Mouse (Mus musculus): ENCODE data around the gene Krt33b. TPM values are rescaled to one million over a fixed set of nuclear protein-coding genes. Genes with fewer than 3 reads are reported as not detected.

Krt33b gene
- polyA plus RNA-seq, 1 experiment from 2014 or later, result 7.3 TPM

DNA sequence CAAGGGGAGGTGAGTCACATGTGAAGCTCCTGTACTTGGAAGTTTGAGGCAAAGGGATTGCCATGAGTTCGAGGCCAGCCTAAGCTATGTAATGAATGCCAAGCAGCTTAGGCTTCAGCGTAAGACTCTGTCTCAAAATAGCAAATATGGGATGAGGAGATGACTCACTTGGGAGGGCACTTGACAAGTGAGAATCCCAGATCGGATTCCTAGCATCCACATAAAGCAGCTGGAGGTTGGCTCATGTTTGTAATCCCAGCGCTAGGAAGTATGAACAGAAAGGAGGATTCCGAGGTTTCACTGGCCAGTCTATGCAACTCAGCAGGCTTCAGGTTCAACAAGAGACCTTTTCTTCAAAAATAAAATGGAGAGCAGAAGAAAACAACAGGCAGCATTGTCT lies 8.2 kb downstream of the Krt33b start:
- no peak overlapping the region for H3K9ac ChIP-seq
- H3K36me3 ChIP-seq, result no peaks in the 10 kb centered on the region
- WGBS, result 73% methylated on average over 5 of the region's 5 CpGs
- no peaks in the 10 kb centered on the region for H3K27me3 ChIP-seq
- H3K4me2 ChIP-seq (replicated peaks), result no peak overlapping the region
- H3K9me3 ChIP-seq (replicated peaks), result no peaks in the 10 kb centered on the region
- no peak overlapping the region for H3K4me3 ChIP-seq (replicated peaks)
- H3K27ac ChIP-seq (replicated peaks), result no peak overlapping the region
- no peak for ATAC-seq (ENCODE audit: insufficient number of reproducible peaks, low FRiP score, low TSS enrichment, low read depth)
- no peaks in the 10 kb centered on the region for H3K4me1 ChIP-seq

DNA sequence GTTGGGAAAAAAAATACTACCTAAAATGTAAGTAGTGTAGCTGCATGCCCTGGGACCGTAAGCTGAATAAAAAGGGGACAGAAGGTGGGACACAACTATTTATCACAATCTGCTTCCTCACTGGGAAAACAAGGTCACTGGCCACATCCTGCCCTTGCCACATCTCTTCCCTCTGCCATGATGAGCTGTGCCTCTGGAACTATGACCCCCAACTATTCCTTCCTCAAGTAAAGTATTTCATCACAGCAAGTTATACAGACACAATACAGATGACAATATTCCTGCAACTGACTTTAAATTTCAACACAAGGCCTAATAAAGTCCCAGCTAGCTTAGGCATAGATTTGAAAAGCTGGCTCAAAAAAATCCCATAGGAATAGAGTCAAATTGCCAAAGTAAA lies 10.2 kb downstream of the Krt33b start:
- ATAC-seq (ENCODE audit: insufficient number of reproducible peaks, low FRiP score, low TSS enrichment, low read depth), result no peak
- WGBS, result 86% methylated on average over 1 of the region's 1 CpGs
- Histone ChIP-seq H3K27me3 (no peaks in the 10 kb centered on the region), H3K4me3 (replicated peaks) (no peak overlapping the region), H3K9me3 (replicated peaks) (no peaks in the 10 kb centered on the region), H3K9ac (no peak overlapping the region), H3K4me2 (replicated peaks) (no peak overlapping the region), H3K4me1 (no peaks in the 10 kb centered on the region), H3K27ac (replicated peaks) (no peak overlapping the region), H3K36me3 (no peaks in the 10 kb centered on the region)

DNA sequence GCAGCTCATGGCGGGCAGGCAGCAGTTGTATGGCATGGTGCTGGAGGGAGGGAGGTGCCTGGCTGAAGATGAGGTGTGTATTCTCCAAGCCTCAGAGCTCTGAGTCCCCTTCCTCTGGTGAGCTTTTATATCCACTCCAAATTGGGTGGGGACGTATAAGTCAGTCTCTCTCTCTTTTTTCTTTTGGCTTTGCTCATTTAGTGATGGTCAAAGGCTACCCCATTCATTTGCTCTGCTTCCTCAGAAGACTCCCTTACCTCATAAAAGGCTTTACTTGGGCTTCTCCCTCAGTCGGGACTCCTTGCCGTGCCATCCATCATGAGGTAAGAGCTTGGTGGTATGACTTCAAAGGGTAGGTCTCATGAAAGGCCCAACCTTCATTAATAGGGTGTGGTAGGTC lies 13.6 kb downstream of the Krt33b start, which contains the start of gene Krt33a:
Krt33a (minus strand) TSS at position 101 of the 400 bp plus-strand sequence.
- Histone ChIP-seq H3K4me1 (no peaks in the 10 kb centered on the region), H3K4me2 (replicated peaks) (no peak within 1 kb of the TSS), H3K36me3 (no peaks in the 10 kb centered on the region), H3K4me3 (replicated peaks) (no peak within 1 kb of the TSS), H3K27ac (replicated peaks) (no peak within 1 kb of the TSS), H3K9ac (no peak within 1 kb of the TSS), H3K9me3 (replicated peaks) (no peaks in the 10 kb centered on the region), H3K27me3 (no peaks in the 10 kb centered on the region)
- ATAC-seq (ENCODE audit: insufficient number of reproducible peaks, low FRiP score, low TSS enrichment, low read depth), result no peak
- WGBS, result 81% methylated on average over 4 of the region's 4 CpGs

DNA sequence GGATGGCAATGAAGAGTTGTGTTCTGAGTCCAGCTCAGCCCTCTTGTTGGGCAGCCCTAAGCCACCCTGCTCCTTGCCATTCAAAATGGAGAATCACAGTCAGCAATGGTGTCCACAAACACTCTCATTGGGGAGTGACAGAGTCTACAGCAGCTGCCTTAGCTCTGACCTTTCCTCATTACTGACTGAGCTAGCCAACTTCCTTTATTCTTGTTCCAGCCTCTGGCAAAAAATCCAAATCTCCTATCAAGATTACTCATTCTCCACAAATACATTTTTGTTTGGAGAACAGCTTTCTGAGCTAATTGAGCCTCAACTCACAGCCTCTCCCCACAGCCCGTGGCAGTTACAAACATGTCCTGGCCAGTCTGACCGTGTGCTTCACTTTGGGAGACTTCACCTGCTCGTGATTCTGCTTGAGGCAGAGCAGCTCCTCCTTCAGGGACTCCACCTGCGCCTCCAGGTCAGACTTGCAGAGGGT lies 15.9 kb downstream of the Krt33b start:
- no peak overlapping the region for H3K4me3 ChIP-seq (replicated peaks)
- no peak for ATAC-seq (ENCODE audit: insufficient number of reproducible peaks, low FRiP score, low TSS enrichment, low read depth)
- H3K4me2 ChIP-seq (replicated peaks), result no peak overlapping the region
- no peaks in the 10 kb centered on the region for H3K4me1 ChIP-seq
- no peaks in the 10 kb centered on the region for H3K9me3 ChIP-seq (replicated peaks)
- H3K27ac ChIP-seq (replicated peaks), result 0 out of 2 replicates have a peak overlapping the region, but pooled peaks have one; percentile 5
- no peaks in the 10 kb centered on the region for H3K27me3 ChIP-seq
- H3K36me3 ChIP-seq, result no peaks in the 10 kb centered on the region
- WGBS, result 48% methylated on average over 4 of the region's 4 CpGs
- no peak overlapping the region for H3K9ac ChIP-seq

DNA sequence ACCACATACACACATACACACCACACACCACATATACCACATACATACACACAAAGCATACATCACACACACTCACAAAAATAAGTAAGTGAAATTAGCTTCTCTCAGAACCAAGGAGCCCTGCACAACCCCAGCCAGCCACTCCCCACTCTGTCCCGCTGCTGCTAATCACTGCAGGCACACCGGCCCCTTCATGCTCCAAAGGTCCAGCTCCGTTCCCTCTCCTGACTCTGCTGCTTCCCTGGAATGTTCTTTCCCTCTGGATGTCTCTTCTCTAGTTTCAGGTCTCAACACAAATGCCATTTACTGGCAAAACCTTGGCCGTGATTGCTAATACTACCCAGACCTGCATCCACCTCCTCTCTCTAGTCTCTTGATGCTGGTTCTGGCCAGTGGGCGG lies 19.0 kb downstream of the Krt33b start:
- no peak overlapping the region for H3K4me3 ChIP-seq (replicated peaks)
- no peak for ATAC-seq (ENCODE audit: insufficient number of reproducible peaks, low FRiP score, low TSS enrichment, low read depth)
- 80% methylated on average over 5 of the region's 5 CpGs for WGBS

DNA sequence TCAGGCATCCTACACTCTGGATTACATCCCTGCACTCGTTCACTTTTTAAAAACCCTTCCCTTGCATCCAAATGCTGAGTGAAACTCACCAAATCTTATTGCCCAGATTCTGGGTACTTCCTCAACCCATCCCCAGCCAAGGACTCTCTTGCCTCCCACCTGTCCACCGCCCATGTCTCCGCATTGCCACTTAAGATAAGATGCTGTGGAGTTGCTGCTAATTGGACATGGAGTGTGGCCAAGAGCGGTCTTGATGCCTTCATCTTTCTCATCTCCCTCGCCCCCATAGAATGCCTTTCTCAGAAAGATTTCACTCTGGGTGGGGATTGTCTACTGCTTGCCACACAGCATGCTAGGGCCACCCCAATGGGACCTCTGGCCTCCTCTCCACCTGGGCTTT lies 21.3 kb downstream of the Krt33b start:
- H3K9me3 ChIP-seq (replicated peaks), result no peaks in the 10 kb centered on the region
- ATAC-seq (ENCODE audit: insufficient number of reproducible peaks, low FRiP score, low TSS enrichment, low read depth), result no peak
- H3K27ac ChIP-seq (replicated peaks), result no peak overlapping the region
- no peak overlapping the region for H3K9ac ChIP-seq
- H3K4me3 ChIP-seq (replicated peaks), result no peak overlapping the region
- WGBS, result 84% methylated on average over 5 of the region's 5 CpGs
- no peaks in the 10 kb centered on the region for H3K4me1 ChIP-seq
- H3K36me3 ChIP-seq, result no peaks in the 10 kb centered on the region
- no peak overlapping the region for H3K4me2 ChIP-seq (replicated peaks)
- H3K27me3 ChIP-seq, result no peaks in the 10 kb centered on the region

More for the DNA sequence above, 19.0 kb downstream of the Krt33b start:
- Histone ChIP-seq H3K27me3 (no peaks in the 10 kb centered on the region), H3K9me3 (replicated peaks) (no peaks in the 10 kb centered on the region), H3K27ac (replicated peaks) (no peak overlapping the region), H3K4me2 (replicated peaks) (no peak overlapping the region), H3K36me3 (no peaks in the 10 kb centered on the region), H3K9ac (no peak overlapping the region), H3K4me1 (no peaks in the 10 kb centered on the region)

DNA sequence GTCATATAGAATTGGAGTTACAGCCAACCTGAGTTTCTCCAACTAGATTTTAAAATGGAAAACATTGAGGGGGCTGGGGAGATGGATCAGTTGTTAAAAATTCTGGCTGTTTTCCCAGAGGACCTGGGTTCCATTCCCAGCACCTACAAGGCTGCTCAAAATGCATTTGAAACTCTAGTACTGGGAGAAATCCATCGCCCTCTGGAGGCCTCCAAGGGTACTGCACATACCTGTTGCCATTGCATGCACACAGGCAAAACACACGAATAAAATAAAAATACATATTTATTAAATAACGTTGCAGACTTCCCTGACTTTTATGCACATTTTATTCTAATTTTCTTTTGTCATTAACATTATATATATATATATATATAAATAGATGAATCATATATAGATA lies 23.0 kb downstream of the Krt33b start:
- H3K27ac ChIP-seq (replicated peaks), result no peak overlapping the region
- no peaks in the 10 kb centered on the region for H3K9me3 ChIP-seq (replicated peaks)
- H3K36me3 ChIP-seq, result no peaks in the 10 kb centered on the region
- no peaks in the 10 kb centered on the region for H3K4me1 ChIP-seq
- no peak overlapping the region for H3K4me3 ChIP-seq (replicated peaks)
- no peak for ATAC-seq (ENCODE audit: insufficient number of reproducible peaks, low FRiP score, low TSS enrichment, low read depth)
- 58% methylated on average over 3 of the region's 3 CpGs for WGBS
- H3K9ac ChIP-seq, result no peak overlapping the region
- no peak overlapping the region for H3K4me2 ChIP-seq (replicated peaks)
- no peaks in the 10 kb centered on the region for H3K27me3 ChIP-seq

DNA sequence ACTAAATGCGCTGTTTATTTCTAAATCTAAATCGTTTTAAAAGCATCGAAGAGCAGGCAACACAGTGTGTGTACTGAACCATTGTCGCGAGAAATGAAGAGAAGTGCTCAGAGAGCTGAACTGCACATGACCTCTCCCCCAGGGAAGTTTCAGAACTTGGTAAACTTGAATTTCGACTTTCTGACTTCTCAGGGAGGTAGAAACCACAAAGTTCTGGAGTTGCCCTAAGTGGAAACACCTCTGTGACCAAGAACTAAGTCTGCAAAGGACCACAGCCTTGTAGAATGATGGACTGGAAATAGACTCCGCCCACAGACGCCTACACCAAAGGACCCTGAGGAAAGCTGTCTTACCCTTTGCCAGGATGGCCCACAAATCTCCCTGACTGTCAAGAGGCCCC lies 23.8 kb downstream of the Krt33b start:
- no peak overlapping the region for H3K9ac ChIP-seq
- no peak overlapping the region for H3K4me3 ChIP-seq (replicated peaks)
- H3K36me3 ChIP-seq, result no peaks in the 10 kb centered on the region
- H3K27me3 ChIP-seq, result no peaks in the 10 kb centered on the region
- H3K4me1 ChIP-seq, result no peaks in the 10 kb centered on the region
- H3K4me2 ChIP-seq (replicated peaks), result no peak overlapping the region
- 70% methylated on average over 8 of the region's 8 CpGs for WGBS
- no peak overlapping the region for H3K27ac ChIP-seq (replicated peaks)
- ATAC-seq (ENCODE audit: insufficient number of reproducible peaks, low FRiP score, low TSS enrichment, low read depth), result no peak
- H3K9me3 ChIP-seq (replicated peaks), result no peaks in the 10 kb centered on the region

DNA sequence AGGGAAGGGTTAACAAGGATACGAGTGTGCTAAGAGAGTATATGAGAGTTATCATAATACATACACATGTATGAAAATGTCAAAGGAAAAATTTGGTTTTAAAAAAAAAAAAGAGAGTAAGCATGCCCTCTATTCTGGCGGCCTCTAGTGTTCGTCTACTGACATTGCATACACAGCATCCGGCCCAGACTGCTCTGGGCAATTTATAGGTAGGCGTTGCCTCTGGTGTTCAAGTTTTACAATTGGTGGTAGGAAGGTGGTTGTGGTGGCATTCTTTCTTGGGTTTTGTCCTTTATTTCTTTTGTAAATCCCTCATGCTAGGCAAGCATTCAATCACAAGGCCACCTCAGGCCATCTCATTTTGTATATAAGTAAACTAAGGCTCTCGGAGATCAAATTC lies 24.8 kb downstream of the Krt33b start:
- Histone ChIP-seq H3K4me3 (replicated peaks) (no peak overlapping the region), H3K4me2 (replicated peaks) (no peak overlapping the region), H3K27me3 (no peaks in the 10 kb centered on the region), H3K4me1 (no peaks in the 10 kb centered on the region), H3K9me3 (replicated peaks) (no peaks in the 10 kb centered on the region), H3K27ac (replicated peaks) (no peak overlapping the region), H3K9ac (no peak overlapping the region), H3K36me3 (no peaks in the 10 kb centered on the region)
- WGBS, result 18% methylated on average over 6 of the region's 6 CpGs
- no peak for ATAC-seq (ENCODE audit: insufficient number of reproducible peaks, low FRiP score, low TSS enrichment, low read depth)

DNA sequence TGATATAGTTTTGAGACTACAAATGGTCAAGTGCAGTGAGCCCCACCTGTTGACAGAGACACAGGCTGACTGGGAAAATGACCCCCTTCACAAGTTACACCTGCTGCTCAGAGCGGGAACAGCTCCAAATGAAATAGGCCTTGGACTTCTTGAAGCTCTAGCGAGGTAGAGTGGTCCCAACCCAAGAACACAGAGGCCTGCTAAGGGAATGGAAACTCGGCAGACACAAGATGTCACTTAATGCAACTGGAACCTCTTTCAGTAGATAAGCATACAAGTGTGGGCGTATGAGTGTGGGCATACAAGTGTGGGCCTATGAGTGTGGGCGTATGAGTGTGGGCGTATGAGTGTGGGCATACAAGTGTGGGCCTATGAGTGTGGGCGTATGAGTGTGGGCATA lies 30.6 kb downstream of the Krt33b start:
- H3K4me2 ChIP-seq (replicated peaks), result no peak overlapping the region

DNA sequence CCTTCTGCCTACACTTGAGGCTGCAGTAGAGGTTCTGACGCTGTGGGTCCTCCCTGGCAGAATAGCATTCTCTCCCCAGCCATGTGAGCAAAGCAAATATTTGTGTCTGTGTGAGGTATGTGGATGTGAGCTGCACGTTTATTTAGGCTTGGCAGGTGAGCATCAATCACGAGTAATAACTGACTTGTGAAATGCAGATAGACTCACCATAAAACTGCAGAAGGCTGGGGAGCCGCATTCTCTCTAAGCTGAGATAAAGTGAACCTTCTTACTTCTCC lies 35.3 kb downstream of the Krt33b start:
- no peak overlapping the region for H3K27ac ChIP-seq (replicated peaks)
- H3K36me3 ChIP-seq, result no peaks in the 10 kb centered on the region
- H3K9me3 ChIP-seq (replicated peaks), result no peaks in the 10 kb centered on the region
- no peak overlapping the region for H3K9ac ChIP-seq
- no peak overlapping the region for H3K4me3 ChIP-seq (replicated peaks)
- peaks cover 19% of the 10 kb centered on the region for H3K27me3 ChIP-seq
- H3K4me1 ChIP-seq, result no peaks in the 10 kb centered on the region
- WGBS, result 54% methylated on average over 4 of the region's 4 CpGs
- ATAC-seq (ENCODE audit: insufficient number of reproducible peaks, low FRiP score, low TSS enrichment, low read depth), result no peak
- no peak overlapping the region for H3K4me2 ChIP-seq (replicated peaks)

More for the DNA sequence above, 30.6 kb downstream of the Krt33b start:
- Histone ChIP-seq H3K9ac (no peak overlapping the region), H3K4me3 (replicated peaks) (no peak overlapping the region), H3K36me3 (no peaks in the 10 kb centered on the region), H3K27ac (replicated peaks) (no peak overlapping the region), H3K4me1 (no peaks in the 10 kb centered on the region), H3K9me3 (replicated peaks) (no peaks in the 10 kb centered on the region), H3K27me3 (peaks cover 5% of the 10 kb centered on the region; the same call in 1 of the 2 replicates)
- WGBS, result 89% methylated on average over 7 of the region's 7 CpGs
- peak; percentile 39; the same call in 1 of the 2 replicates for ATAC-seq (ENCODE audit: insufficient number of reproducible peaks, low FRiP score, low TSS enrichment, low read depth)

DNA sequence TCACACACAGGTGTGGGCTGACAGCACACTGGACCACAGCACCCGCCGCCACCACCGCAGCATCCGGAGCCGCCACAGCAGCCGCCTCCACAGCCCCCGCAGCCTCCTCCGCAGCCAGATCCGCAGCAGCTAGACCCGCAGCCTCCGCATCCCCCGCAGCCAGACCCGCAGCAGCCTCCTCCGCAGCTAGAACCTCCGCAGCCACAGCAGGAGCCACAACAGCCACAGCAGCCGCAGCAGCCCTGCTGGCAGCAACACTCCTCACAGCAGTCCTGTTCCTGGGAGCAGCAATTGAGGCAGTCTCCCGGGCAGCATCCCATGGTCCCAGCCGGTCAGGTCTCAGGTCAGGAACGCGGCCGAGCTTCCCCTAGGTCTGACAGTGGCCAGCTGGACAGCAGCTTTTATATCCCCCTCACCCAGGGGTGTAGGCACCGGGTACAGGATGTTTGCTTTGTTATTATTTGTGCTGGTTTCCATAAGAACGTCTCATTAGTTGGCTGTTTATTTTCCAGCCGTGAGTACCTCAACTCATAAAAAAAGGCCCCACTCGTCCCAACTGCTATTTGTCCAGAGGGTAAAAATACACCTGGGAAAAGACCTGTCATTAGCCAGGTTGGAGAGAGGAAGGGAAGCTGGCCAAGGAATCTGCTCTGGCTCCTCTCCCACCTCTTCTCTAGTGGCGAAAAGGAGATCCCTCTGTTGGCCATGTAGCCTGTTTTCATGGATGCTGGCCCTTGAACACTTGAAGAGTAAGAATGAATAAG lies 35.9 kb downstream of the Krt33b start, which contains the start of gene Krtap17-1:
Krtap17-1 (minus strand) TSS at position 375 of the 764 bp plus-strand sequence.
- no peak for ATAC-seq (ENCODE audit: insufficient number of reproducible peaks, low FRiP score, low TSS enrichment, low read depth)
- no peak within 1 kb of the TSS for H3K4me3 ChIP-seq (replicated peaks)
- H3K4me2 ChIP-seq (replicated peaks), result no peak within 1 kb of the TSS
- no peak within 1 kb of the TSS for H3K9ac ChIP-seq
- H3K4me1 ChIP-seq, result no peaks in the 10 kb centered on the region
- peaks cover 19% of the 10 kb centered on the region for H3K27me3 ChIP-seq
- no peaks in the 10 kb centered on the region for H3K9me3 ChIP-seq (replicated peaks)
- WGBS, result 24% methylated on average over 26 of the region's 26 CpGs
- no peaks in the 10 kb centered on the region for H3K36me3 ChIP-seq
- no peak within 1 kb of the TSS for H3K27ac ChIP-seq (replicated peaks)

Measured in embryonic facial prominence, embryonic 15.5 days (tissue).